Mouse (Mus musculus): ENCODE results near the gene Gm3285.

Gm3285 gene

DNA sequence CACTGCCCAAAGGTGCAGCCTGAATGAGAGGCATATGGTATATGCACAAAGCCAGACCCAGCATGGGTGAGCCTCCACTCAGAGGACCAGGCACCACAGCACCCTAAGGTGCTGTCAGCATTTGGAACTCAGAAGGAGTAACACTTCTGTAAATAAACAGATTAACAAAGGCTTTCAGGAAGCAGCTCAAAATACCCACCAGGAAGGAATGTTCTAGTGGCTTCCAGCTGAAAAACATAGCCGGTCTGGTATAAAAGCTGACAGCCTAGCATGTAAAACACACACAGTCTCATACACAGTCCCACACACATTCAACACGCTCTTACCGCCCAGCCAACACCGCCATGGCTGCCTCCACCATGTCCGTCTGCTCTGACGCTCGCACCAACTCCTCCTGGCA lies at the start of gene Gm3285:
Gene Gm3285 (plus strand): TSS at position 301 of the 400 bp plus-strand sequence.
- DNase-seq: no peak

DNA sequence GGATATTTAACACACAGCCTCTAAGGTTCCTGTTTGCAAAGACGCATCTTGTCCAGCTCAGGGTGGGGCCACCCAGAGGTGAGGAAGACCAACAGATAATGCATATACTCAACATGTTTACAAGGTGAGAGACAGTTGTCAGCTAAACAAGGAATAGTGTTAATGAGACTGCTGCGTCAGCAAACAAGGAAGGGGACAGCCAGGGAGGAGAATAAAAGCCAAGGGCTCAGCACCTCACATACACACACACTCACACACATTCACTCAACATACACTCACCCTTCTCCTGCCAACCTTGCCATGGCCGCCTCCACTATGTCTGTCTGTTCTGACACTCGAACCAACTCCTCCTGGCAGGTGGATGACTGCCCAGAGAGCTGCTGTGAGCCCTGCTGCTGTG lies 47.4 kb upstream of the Gm3285 start, which contains the start of gene Gm2696:
Gene Gm2696 (plus strand): TSS at position 301 of the 400 bp plus-strand sequence.
- DNase-seq: no peak

DNA sequence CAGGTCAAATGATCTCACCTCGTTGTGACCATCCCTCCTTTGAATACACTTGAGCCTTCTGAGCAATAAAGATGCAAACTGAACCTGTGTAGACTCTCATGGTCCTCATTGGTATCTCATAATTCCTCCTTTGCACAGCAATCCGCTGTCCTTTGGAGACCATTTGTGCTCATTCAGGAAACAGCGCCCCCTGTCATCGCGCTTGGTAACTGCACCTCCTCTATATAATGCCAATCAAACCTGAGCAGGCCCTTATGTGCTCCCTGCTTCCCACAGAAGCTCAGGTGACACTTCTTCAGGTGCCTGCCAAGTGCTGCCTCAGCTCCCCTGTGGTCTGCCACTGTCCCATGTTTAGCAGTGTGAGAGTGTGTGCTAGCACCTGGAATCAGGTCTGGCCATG lies 46.3 kb upstream of the Gm3285 start:
- DNase-seq: peak; percentile 18

DNA sequence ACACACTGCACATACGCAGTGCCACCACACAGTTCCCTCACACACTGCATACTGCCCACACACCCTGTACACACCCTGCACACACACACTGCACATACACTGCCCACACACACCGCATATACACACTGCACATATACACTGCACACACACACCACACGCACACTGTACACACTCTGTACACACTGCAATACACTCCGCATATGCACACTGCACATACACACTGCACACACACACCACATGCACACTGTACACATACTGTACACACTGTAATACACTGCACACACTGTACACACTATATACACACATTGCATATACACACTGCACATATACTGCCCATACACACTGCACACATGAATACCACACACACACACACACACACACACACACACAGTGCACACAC lies 43.3 kb upstream of the Gm3285 start:
- DNase-seq: no peak

DNA sequence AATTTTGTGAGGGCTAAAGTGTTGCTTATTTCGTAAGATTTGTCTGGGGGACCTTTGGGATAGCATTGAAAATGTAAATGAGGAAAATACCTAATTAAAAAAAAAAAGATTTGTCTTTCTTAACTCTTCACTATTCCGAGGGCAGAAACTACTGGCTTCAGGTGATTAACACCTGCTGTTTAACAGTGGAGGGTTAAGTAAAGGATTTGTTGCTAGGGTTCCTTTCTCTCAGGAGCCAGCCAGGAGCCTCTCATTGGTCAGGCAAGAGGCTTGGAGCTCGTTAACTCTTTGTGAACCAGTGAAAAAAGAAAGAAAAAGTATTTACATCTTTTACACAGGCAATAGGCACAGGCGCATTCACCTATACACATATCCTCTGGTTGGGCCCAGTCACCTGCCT lies 42.6 kb upstream of the Gm3285 start:
- DNase-seq: no peak

DNA sequence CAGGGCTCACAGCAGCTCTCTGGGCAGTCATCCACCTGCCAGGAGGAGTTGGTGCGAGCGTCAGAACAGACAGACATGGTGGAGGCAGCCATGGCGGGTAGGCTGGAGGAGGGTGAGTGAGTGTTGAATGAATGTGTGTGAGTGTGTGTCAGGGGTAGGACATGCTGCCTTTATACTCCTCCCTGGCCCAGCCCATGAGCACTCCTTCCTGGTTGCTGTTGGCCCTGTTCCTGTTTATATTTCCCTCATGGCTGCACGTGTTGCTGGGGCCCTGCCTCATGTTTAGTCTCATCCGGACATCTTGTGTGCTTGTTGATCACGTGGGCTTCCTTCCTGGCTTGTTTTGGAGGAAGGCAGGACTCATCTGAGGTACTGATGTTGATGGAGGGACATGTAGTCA lies 34.8 kb upstream of the Gm3285 start, which contains the start of gene Krtap10-4:
Gene Krtap10-4 (minus strand): TSS at position 145 of the 400 bp plus-strand sequence.
- DNase-seq: no peak

DNA sequence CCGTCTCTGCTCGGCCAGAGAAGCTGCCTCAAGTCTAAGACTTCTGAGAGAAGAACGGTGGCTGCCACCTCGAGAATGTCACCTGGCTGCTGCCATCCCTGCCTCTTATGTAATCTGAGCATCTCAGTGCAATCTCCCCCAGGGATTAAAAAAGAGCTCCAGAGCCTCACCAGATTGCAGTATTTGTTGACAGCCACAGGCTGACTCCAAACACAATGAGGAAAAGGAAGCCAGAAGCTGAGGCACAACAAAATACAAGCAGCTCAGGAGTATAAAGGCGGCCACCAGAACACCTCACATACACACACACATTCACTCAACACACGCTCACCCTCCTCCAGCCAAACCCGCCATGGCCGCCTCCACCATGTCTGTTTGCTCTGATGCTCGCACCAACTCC lies 26.1 kb upstream of the Gm3285 start, which contains the start of gene Krtap10-10:
Gene Krtap10-10 (plus strand): TSS at position 301 of the 400 bp plus-strand sequence.
- no peak for DNase-seq

DNA sequence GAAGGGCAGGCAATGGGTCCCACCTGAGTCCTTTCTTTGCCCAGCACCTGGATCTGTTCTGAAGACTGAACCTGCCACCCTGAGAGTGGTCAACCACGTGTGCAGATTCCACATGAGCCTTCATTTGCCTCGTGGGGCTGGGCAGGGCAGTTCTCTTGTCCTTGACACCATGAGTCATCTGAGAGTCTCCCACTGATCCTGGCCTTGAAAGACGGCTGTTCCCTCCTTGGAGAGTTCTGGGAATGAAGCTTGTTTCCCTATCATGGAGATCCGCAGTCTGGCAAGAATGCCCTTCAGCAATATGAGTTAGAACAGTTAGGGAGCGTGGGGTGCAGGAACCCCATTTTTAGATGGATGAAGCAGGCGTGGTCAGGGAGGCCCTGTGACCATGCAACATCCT lies 22.8 kb upstream of the Gm3285 start:
- DNase-seq: no peak

DNA sequence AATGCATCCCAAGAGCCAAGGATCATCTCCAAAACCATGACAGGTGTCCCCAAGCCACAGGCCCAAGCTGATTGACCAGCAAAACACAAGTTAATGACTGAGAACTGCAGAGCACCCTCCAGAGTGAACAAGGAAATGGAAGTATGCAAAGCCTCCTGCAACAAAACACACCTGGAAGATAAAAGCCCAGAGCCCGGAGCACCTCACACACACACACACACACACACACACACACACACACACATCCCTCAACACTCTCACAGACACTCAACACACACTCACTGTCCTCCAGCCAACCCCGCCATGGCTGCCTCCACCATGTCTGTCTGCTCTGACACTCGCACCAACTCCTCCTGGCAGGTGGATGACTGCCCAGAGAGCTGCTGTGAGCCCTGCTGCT lies 15.3 kb upstream of the Gm3285 start, which contains the start of gene Gm36176:
Gene Gm36176 (plus strand): TSS at position 301 of the 400 bp plus-strand sequence.
- DNase-seq: no peak

DNA sequence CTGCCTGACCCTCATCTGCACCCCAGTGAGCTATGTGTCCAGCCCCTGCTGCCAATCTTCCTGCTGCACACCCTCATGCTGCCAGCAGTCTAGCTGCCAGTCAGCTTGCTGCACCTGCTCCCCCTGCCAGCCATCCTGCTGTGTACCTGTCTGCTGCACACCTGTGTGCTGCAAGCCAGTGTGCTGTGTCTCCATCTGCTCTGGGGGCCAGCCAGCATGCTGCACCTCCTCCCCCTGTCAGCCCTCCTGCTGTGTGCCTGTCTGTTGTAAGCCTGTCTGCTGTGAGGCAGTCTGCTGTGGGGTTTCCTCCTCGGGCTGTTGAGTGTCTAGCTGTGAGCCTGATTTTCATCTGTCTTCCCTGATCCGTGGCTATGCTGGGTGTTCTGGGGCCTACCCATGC lies 14.8 kb upstream of the Gm3285 start:
- DNase-seq: no peak

DNA sequence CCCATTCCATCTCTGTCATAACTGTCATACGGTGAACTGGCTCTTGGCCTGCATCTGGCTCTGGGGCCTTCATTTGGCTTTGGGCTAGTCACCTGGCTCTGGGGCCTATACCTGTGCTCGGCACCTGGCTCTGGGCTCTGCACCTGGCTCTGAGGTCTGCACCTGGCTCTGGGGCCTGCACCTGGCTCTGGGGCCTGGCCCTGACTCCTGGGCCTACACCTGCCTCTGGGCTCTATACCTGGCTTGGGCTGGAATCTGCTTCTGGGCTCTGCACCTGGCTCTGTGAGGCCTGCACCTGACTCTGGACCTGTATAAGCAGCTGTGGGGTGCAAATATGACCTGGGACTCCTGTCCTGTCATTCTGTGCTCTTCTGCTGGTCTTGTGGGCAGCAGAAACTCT lies 14.2 kb upstream of the Gm3285 start:
- no peak for DNase-seq

DNA sequence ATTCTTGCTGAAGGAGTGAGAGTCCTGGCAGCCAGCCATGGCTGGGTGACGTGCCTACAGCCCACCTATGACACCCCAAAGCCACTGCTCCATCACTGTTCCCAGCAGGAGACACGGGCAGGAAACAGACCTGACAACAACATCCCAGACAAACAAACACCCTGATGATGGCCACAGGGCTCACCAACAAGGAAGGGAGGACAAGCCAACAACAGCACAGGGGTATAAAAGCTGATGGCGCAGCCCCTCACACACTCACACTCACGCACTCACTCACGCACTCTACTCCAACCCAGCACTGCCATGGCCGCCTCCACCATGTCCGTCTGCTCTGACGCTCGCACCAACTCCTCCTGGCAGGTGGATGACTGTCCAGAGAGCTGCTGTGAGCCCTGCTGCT lies 9.2 kb upstream of the Gm3285 start, which contains the start of gene Gm10318:
Gene Gm10318 (plus strand): TSS at position 301 of the 400 bp plus-strand sequence.
- no peak for DNase-seq

DNA sequence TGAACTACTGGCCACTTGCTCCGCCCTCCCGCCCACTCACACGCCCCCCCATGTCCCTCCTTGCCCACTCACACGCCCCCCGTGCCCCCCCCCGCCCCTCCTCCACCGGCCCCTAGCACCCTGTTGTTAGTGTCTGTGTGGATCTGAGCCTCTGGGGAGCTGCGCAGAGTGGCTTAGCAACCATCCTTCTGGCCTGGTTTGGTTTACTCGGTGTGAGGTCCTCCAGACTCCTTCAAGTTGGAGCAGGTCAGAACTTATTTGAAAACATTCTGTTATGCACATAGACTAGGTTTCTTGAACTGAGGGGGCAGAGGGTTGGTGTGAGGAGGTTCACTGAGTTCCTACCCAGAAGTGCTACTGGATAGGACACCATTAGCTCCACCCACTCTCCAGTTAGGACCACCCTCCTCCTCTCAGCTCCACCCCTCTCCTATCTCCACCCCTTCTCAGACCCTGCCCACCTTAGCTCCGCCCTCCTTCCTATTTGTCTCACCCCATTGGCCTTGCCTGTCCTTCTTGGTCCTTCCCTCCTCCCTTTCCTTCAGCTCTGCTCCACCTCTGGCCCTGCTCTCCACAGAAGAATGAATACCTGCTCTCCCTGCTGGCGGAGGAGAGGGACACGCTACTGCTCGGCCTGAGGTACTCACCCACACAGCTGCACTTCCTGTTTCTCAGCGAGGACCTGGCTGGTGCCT lies 2.4 kb downstream of the Gm3285 start:
- DNase-seq: peak; percentile 66

DNA sequence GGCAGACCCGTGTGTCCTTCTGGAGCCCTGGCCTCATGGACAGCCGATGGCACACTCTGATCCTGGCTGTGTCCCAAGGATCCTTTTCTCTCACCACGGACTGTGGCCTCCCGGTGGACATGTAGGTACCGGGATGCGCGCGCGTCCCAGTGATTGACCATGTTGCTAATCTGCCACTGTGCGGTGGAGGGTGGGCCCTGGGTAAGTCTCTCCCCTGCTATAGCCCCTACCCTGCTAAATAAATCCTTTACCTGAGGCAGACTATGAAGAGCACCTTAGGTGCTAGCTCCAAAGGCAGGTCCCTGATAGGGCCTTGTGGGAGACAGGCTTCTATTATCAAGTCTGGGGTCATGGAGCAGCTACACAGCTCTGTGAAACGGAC lies 3.0 kb downstream of the Gm3285 start:
- DNase-seq: no peak

DNA sequence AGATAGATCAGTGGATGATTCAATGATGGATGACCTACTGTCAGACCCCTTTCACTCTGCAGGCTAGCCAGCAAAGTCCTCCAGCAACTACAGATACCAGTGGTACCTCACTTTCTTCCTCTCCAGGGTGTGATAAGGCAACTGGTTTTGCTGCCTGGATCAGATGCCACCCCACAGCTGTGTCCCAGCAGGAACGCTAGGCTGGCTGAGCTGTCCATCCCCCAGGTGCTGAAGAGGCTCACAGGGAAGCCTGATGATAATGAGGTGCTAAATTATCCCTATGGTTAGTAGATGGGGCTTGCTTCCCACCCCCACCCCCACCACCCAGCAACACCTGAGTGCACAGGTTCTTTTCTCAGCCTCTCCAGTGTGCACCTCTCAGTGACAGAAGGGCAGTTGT lies 5.8 kb downstream of the Gm3285 start:
- DNase-seq: no peak

DNA sequence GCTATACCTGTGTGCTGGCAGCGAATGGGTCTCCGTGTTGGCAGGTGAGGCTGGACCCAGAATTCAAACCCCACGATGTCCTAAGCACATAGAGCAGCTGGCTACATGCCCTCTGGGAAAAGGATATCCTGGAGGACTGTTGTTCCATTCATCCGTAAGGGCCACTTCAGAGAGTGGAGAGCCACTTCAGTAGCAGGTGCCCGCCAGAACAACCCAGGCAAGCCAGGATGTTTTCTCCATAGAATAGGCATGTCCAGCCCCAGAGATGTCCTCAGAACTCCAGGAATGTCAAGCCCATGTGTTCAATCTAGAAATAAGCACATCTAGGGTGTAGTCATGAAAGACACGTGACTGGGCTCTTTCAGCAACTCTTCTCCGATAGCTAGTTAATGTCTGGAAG lies 7.9 kb downstream of the Gm3285 start:
- DNase-seq: no peak

DNA sequence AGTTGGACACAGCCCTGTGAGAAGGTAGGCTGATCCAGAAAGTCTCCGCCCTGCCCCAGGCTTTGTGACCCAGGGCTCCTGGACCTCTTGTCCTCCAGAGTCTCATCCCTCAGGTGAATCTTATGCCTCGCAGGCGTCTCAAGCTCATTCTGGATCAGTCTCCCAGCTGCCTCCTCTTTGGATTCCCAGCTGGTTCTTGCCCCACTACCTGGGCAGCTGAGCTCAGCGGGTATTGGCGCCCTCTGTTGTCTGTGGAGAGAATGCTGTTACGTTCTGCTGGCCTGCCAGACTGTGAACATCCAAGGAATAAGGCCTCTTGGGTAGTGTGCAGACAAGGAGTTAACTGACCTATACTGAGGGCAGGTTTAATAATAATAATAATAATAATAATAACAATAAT lies 17.2 kb downstream of the Gm3285 start:
- peak; percentile 48 for DNase-seq

DNA sequence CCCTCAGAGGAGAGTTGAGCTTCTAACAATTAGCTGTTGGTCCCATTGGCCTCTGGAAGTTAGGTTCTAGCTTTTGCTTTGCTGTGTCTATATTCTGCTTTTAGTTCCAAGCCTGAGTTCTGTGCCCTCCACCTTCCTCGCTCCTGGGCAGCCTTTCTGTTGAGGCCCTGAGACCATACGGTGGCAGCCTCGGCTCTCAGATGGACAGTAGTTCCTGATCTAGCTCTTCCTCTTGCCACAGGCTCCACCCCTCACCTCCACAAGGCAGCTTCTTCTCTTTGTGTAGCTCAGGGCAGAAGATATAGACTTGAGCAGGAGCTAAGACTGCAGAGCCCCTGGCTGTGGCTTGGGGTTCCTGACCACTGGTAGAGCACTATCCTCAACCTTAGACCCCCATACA lies 18.5 kb downstream of the Gm3285 start:
- DNase-seq: no peak

DNA sequence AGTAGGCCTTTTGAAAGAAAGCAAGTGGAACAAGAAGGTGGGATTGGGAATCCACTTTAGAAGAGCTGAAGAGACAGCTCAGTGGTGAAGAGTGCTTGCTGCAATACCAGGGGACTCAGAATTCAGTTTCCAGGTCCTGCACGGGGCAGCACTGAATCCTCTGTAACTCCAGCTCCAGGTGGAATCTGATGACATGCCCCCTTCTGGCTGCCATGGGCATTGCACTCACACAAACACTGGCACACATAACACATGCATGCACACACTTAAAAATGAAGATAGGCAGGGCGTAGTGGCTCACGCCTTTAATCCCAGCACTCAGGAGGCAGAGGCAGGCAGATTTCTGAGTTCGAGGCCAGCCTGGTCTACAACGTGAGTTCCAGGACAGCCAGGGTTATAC lies 20.8 kb downstream of the Gm3285 start:
- DNase-seq: no peak

DNA sequence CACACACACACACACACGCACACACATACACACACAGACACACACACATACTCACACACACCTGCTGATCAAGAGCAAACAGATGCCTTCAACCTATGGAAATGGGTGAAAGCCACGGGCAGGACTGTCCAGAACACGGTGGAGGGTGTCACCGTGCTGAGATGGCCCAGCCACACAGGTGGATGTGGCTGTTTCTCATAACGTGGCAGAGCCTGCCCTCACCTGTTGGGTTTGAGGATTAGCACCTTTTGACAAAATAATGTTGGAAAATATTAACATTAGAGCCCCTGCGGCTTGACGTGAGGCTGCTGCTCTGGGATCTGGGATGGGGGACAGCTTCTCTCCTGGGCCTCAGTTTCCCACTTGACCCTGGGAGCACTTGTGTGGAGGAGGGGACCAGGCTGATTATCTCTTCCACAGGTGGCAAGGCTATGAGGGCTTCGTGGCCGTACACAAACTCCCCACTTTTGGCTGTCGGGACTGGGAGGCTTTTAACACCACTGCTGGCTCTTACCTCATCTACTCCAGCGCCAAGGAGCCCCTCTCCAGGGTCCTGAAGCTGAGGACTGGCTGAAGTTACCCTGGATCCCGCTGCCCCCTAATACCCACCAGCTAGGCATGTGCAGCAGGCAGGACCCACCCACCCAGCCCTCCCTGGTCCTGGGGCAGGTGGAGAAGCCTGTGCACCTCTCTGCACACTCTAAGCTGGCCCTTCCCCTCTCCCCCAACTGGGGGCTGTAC lies 24.4 kb downstream of the Gm3285 start:
- no peak for DNase-seq

DNA sequence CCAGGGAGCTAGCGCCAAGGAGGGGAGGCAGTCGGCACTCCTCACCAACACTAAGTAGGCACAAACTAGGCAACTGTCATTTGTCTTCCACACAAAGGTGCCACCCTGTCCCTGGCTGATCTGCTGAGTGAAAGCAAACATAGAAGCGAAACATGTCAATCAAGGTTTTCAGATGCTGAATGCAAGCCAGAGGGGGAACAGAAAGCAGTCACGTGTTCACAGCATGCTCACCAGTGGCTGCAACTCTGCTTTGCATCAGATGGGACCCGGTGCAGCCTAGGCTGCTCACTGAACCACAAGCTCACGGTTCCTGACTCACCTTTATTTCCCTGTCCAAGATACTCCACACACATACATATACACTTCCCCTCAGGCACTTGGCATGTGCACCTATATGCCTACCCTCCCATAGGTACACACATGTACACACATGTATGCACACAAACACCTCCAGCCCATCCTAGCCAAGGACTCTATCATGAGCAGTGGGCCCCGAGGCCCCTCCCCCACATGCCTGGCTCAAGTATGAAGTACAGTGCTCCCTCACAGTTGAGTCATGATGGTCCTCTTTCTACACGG lies 29.3 kb downstream of the Gm3285 start:
- no peak for DNase-seq

DNA sequence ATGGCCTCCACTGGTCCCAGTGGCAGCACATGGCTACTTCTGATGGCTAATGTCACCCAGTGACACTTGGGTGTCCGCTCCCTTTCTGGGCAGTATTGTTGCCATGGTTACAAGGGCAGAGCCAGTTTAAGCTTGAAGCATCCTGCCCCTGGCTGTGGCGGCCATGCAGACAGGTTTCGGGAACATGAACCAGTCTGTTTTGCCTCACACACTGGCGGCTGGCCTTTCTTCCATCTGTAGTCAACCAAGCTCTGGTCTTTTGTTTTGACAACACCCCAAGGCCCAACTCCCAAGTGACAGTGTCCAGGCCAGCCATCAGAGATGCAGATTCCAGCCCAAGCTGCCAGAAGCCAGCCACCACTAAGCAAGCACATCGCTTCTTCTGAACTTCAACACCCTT lies 33.8 kb downstream of the Gm3285 start:
- DNase-seq: no peak

DNA sequence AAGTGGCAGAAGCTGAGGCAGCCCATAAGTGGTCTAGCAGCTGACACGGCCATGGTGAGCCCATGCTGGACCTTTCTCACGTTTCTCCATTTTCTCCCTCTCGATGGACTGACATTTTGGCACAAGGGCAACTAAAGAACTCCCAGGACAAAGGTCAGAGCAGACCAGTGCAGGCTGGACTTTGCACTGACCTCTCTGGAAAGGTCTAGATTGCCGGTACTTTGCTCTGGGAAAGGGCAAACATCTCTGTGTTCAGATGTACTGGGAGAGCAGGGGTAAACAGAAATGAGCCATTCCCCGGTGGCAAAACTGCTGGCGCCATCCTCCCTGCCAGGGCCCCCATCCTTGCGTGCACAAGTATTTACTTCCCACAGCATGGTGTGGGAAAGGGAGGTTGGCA lies 38.4 kb downstream of the Gm3285 start:
- DNase-seq: peak; percentile 45

All from kidney, adult 18-20 months (tissue).